13 mouse cellular contexts compared by ENCODE assay signal in the genomic region with DNA sequence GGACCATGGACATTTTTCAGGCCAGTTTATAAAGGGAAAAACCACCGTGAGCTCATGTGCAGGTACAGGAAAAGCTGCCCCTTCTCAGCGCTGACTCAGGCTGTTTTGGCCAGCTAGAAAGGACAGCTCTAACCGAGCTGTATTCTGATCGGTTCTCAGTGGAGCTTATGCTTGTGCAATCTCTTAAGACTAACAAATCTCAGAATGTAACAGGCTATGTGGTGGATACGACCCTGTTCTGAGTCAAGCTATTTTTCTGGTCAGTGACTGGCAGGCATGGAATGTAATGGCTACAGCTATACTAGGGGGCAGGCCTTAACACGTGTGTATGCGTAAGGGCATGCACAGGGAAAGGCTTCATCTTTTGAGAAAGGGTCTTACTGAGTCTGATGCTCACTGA. TPM values are rescaled to one million over a fixed set of nuclear protein-coding genes. Genes with fewer than 3 reads are reported as not detected.
A peak's percentile ranks its signal among the peaks of the same experiment; 100 is the strongest.
DNase-seq lines count a peak whose midpoint lies in the region; ATAC-seq and TF ChIP-seq lines count a peak whose summit lies in the region.
"Had no signal": no experiment of that assay in that cellular context is flagged by ENCODE, and none has a peak within 500 bp of the region (broad histone marks: within the 10 kb centered on the region; RNA-seq: fewer than 3 reads in every experiment).

No protein-coding gene starts in this region.

- H3K4me1 ChIP-seq in heart, embryonic 11.5 days (ENCODE audit: control insufficient read depth, insufficient read depth, low read length): peaks cover 9% of the 10 kb centered on the region
- 0 out of 2 replicates have a peak, but pooled peaks cover 5% of the 10 kb centered on the region for H3K4me1 ChIP-seq in limb, embryonic 14.5 days (ENCODE audit: control insufficient read depth, insufficient read depth, low read length)
- peaks cover 11% of the 10 kb centered on the region for H3K4me1 ChIP-seq in limb, embryonic 10.5 days
- H3K4me1 ChIP-seq in intestine, postnatal 0 days (replicated peaks; ENCODE audit: control insufficient read depth, insufficient read depth, low read length): peaks cover 17% of the 10 kb centered on the region; the same call in 1 of the 2 replicates
- H3K4me1 ChIP-seq in hindbrain, embryonic 13.5 days (replicated peaks): peaks cover 20% of the 10 kb centered on the region

- no peaks in the 10 kb centered on the region for H3K9me3 ChIP-seq in heart, embryonic 11.5 days (replicated peaks; ENCODE audit: control insufficient read depth, low read length)
- no peaks in the 10 kb centered on the region for H3K9me3 ChIP-seq in limb, embryonic 14.5 days (ENCODE audit: control insufficient read depth, low read length)
- no peaks in the 10 kb centered on the region for H3K9me3 ChIP-seq in limb, embryonic 10.5 days (replicated peaks)
- no peaks in the 10 kb centered on the region for H3K9me3 ChIP-seq in intestine, postnatal 0 days (ENCODE audit: control insufficient read depth)
- H3K9me3 ChIP-seq in hindbrain, embryonic 13.5 days: no peaks in the 10 kb centered on the region
- H3K9me3 ChIP-seq: limb, embryonic 13.5 days; megakaryocyte, embryonic 14.5 days; neural tube, embryonic 15.5 days had no signal

- no peak overlapping the region for H3K4me3 ChIP-seq in heart, embryonic 11.5 days (ENCODE audit: low read depth, low read length)
- H3K4me3 ChIP-seq in limb, embryonic 14.5 days (replicated peaks; ENCODE audit: low read length): no peak overlapping the region
- H3K4me3 ChIP-seq in limb, embryonic 10.5 days: no peak overlapping the region
- no peak overlapping the region for H3K4me3 ChIP-seq in intestine, postnatal 0 days (ENCODE audit: low read depth, low read length)
- no peak overlapping the region for H3K4me3 ChIP-seq in hindbrain, embryonic 13.5 days
- H3K4me3 ChIP-seq: limb, embryonic 13.5 days; megakaryocyte, embryonic 14.5 days; neural tube, embryonic 15.5 days had no signal

- 0 out of 2 replicates have a peak overlapping the region, but pooled peaks have one; percentile 13 for H3K27ac ChIP-seq in heart, embryonic 11.5 days (ENCODE audit: low read depth, low read length)
- H3K27ac ChIP-seq in limb, embryonic 14.5 days (replicated peaks; ENCODE audit: low read depth, low read length): no peak overlapping the region
- no peak overlapping the region for H3K27ac ChIP-seq in limb, embryonic 10.5 days
- H3K27ac ChIP-seq in intestine, postnatal 0 days (ENCODE audit: low read depth, low read length): peak overlapping the region; percentile 83
- H3K27ac ChIP-seq in hindbrain, embryonic 13.5 days: no peak overlapping the region
- H3K27ac ChIP-seq: limb, embryonic 13.5 days; neural tube, embryonic 15.5 days had no signal

- no peak overlapping the region for H3K9ac ChIP-seq in heart, embryonic 11.5 days (ENCODE audit: low read depth, low read length)
- 0 out of 2 replicates have a peak overlapping the region, but pooled peaks have one; percentile 16 for H3K9ac ChIP-seq in limb, embryonic 14.5 days (ENCODE audit: low read depth, low read length, severe bottlenecking)
- no peak overlapping the region for H3K9ac ChIP-seq in intestine, postnatal 0 days (ENCODE audit: low read depth, low read length)
- no peak overlapping the region for H3K9ac ChIP-seq in hindbrain, embryonic 13.5 days
- H3K9ac ChIP-seq: limb, embryonic 13.5 days; liver, postnatal 0 days; neural tube, embryonic 15.5 days had no signal

- DNase-seq in heart, postnatal 25 days (ENCODE audit: low spot score): no peak
- DNase-seq in limb, embryonic 14.5 days (ENCODE audit: low spot score): no peak
- DNase-seq in limb, embryonic 10.5 days (ENCODE audit: low spot score): no peak
- DNase-seq in Muller cell, postnatal 12 days (ENCODE audit: inconsistent ontology term): peak; percentile 22
- no peak for DNase-seq in layer of hippocampus, adult 9-10 months (ENCODE audit: low spot score)
- DNase-seq: liver, postnatal 0 days; thymus, postnatal 36 days had no signal

- TF ChIP-seq CTCF in intestine, postnatal 0 days (IDR thresholded peaks at IDR 0.05; ENCODE audit: low read depth): no peak

- no peak overlapping the region for H3K4me2 ChIP-seq in heart, embryonic 11.5 days
- H3K4me2 ChIP-seq in limb, embryonic 14.5 days (replicated peaks; ENCODE audit: low read depth, low read length, severe bottlenecking): no peak overlapping the region
- H3K4me2 ChIP-seq in intestine, postnatal 0 days (replicated peaks; ENCODE audit: low read depth): peak overlapping the region; percentile 21; the same call in 1 of the 2 replicates
- no peak overlapping the region for H3K4me2 ChIP-seq in hindbrain, embryonic 13.5 days
- H3K4me2 ChIP-seq: limb, embryonic 13.5 days; neural tube, embryonic 15.5 days had no signal

- WGBS in heart, embryonic 11.5 days (ENCODE audit: insufficient replicate concordance): 60% methylated on average over 7 of the region's 7 CpGs
- WGBS in limb, embryonic 14.5 days: 68% methylated on average over 7 of the region's 7 CpGs
- 75% methylated on average over 7 of the region's 7 CpGs for WGBS in limb, embryonic 10.5 days
- WGBS in intestine, postnatal 0 days: 41% methylated on average over 7 of the region's 7 CpGs
- 70% methylated on average over 7 of the region's 7 CpGs for WGBS in hindbrain, embryonic 13.5 days

- H3K36me3 ChIP-seq in heart, embryonic 11.5 days (ENCODE audit: control insufficient read depth, insufficient read depth, low read length): no peaks in the 10 kb centered on the region
- H3K36me3 ChIP-seq in limb, embryonic 14.5 days (ENCODE audit: control insufficient read depth, insufficient read depth, low read length): no peaks in the 10 kb centered on the region
- H3K36me3 ChIP-seq in limb, embryonic 10.5 days: no peaks in the 10 kb centered on the region
- no peaks in the 10 kb centered on the region for H3K36me3 ChIP-seq in intestine, postnatal 0 days (ENCODE audit: control insufficient read depth, insufficient read depth)
- no peaks in the 10 kb centered on the region for H3K36me3 ChIP-seq in hindbrain, embryonic 13.5 days
- H3K36me3 ChIP-seq: limb, embryonic 13.5 days had no signal

- intact Hi-C loops in heart, postnatal 25 days (cut with DNase I): no loop called here

- no peak for ATAC-seq in heart, embryonic 11.5 days (replicated peaks; ENCODE audit: insufficient number of reproducible peaks, low FRiP score, low TSS enrichment)
- no peak for ATAC-seq in limb, embryonic 14.5 days (ENCODE audit: low FRiP score, low read depth)
- ATAC-seq in intestine, postnatal 0 days: no peak
- no peak for ATAC-seq in hindbrain, embryonic 13.5 days (ENCODE audit: low FRiP score)
- ATAC-seq: liver, postnatal 0 days had no signal

- TF ChIP-seq POLR2A in limb, embryonic 14.5 days (IDR thresholded peaks at IDR 0.05; ENCODE audit: borderline replicate concordance, extremely low read depth, insufficient read depth, insufficient read length): no peak

- H3K27me3 ChIP-seq in heart, embryonic 11.5 days (ENCODE audit: control insufficient read depth, insufficient read depth, low read length): no peaks in the 10 kb centered on the region
- no peaks in the 10 kb centered on the region for H3K27me3 ChIP-seq in limb, embryonic 14.5 days (ENCODE audit: control insufficient read depth, insufficient read depth, low read length)
- no peaks in the 10 kb centered on the region for H3K27me3 ChIP-seq in limb, embryonic 10.5 days (ENCODE audit: low read depth, poor library complexity, severe bottlenecking)
- no peaks in the 10 kb centered on the region for H3K27me3 ChIP-seq in intestine, postnatal 0 days (replicated peaks; ENCODE audit: control insufficient read depth, insufficient read depth, low read length)
- H3K27me3 ChIP-seq in hindbrain, embryonic 13.5 days: no peaks in the 10 kb centered on the region
- H3K27me3 ChIP-seq: limb, embryonic 13.5 days; megakaryocyte, embryonic 14.5 days; neural tube, embryonic 15.5 days had no signal

RNA-seq across cellular contexts. Expression of a gene that starts 4.3 kb away (rescaled TPM):
- 38.3 and 51.0 TPM in 2 replicates for polyA plus RNA-seq in heart, embryonic 11.5 days (2014; fragmentation: Nextera tagmentation; extraction: Ambion mirVana)
- 100 to 1,000 TPM; 107 to 116 TPM for total RNA-seq in heart, postnatal 25 days (2021)
- polyA plus RNA-seq in limb, embryonic 14.5 days (2012; rRNA removed): 11.0 and 12.1 TPM in 2 replicates
- polyA plus RNA-seq in limb, embryonic 14.5 days (2014; fragmentation: Nextera tagmentation; extraction: Ambion mirVana): 14.9 and 17.0 TPM in 2 replicates
- 12.1 and 12.4 TPM in 2 replicates for polyA plus RNA-seq in limb, embryonic 10.5 days (2016; fragmentation: Nextera tagmentation; extraction: Ambion mirVana)
- polyA plus RNA-seq in intestine, postnatal 0 days (2015; fragmentation: Nextera tagmentation; extraction: Ambion mirVana): 21.0 and 24.3 TPM in 2 replicates
- 9.1 and 9.2 TPM in 2 replicates for polyA plus RNA-seq in hindbrain, embryonic 13.5 days (2015; fragmentation: Nextera tagmentation; extraction: Ambion mirVana)

Comparison
In these comparisons a context has a peak if more than half of its experiments do, and no peak if none do; other contexts are left out.
1. H3K27ac ChIP-seq: peak in heart, embryonic 11.5 days (single experiment) and intestine, postnatal 0 days (single experiment); none in limb, embryonic 14.5 days (single experiment), limb, embryonic 10.5 days (single experiment) and hindbrain, embryonic 13.5 days (single experiment).